In genomic region chr4:72160102-72160511, GRCm38 (mm10) we compare ENCODE assay signal across 13 mouse cellular contexts. TPM values are rescaled to one million over a fixed set of nuclear protein-coding genes. Genes with fewer than 3 reads are reported as not detected.
DNase-seq lines count a peak whose midpoint lies in the region; ATAC-seq and TF ChIP-seq lines count a peak whose summit lies in the region.
"Had no signal": no experiment of that assay in that cellular context is flagged by ENCODE, and none has a peak within 500 bp of the region (broad histone marks: within the 10 kb centered on the region; RNA-seq: fewer than 3 reads in every experiment).

No protein-coding gene starts in this region.

- H3K4me2 ChIP-seq in embryonic facial prominence, embryonic 12.5 days (replicated peaks): no peak overlapping the region
- H3K4me2 ChIP-seq in hindbrain, postnatal 0 days (ENCODE audit: low read depth, low read length): no peak overlapping the region
- H3K4me2 ChIP-seq in intestine, embryonic 16.5 days (ENCODE audit: low read depth, low read length): no peak overlapping the region
- H3K4me2 ChIP-seq: heart, embryonic 15.5 days had no signal

- TF ChIP-seq CTCF in hindbrain, postnatal 0 days (IDR thresholded peaks at IDR 0.05; ENCODE audit: low read depth): no peak

- H3K9ac ChIP-seq in embryonic facial prominence, embryonic 12.5 days: no peak overlapping the region
- no peak overlapping the region for H3K9ac ChIP-seq in hindbrain, postnatal 0 days (replicated peaks; ENCODE audit: low read length)
- H3K9ac ChIP-seq in intestine, embryonic 16.5 days (ENCODE audit: low read depth, low read length): no peak overlapping the region
- H3K9ac ChIP-seq: heart, embryonic 15.5 days had no signal

- H3K36me3 ChIP-seq in embryonic facial prominence, embryonic 12.5 days: peaks cover 18% of the 10 kb centered on the region
- H3K36me3 ChIP-seq in hindbrain, postnatal 0 days (ENCODE audit: insufficient read depth, low read length): 0 out of 2 replicates have a peak, but pooled peaks cover 4% of the 10 kb centered on the region
- H3K36me3 ChIP-seq in intestine, embryonic 16.5 days (ENCODE audit: control insufficient read depth, insufficient read depth, low read length): no peaks in the 10 kb centered on the region; the same call in 1 of the 2 replicates
- H3K36me3 ChIP-seq: heart, embryonic 15.5 days had no signal

- 46% methylated on average over 14 of the region's 14 CpGs for WGBS in embryonic facial prominence, embryonic 12.5 days
- 29% methylated on average over 14 of the region's 14 CpGs for WGBS in hindbrain, postnatal 0 days
- 68% methylated on average over 14 of the region's 14 CpGs for WGBS in intestine, embryonic 16.5 days

- H3K4me1 ChIP-seq in embryonic facial prominence, embryonic 12.5 days: no peaks in the 10 kb centered on the region
- no peaks in the 10 kb centered on the region for H3K4me1 ChIP-seq in hindbrain, postnatal 0 days (ENCODE audit: insufficient read depth, low read length)
- H3K4me1 ChIP-seq in intestine, embryonic 16.5 days (ENCODE audit: control insufficient read depth, insufficient read depth, low read length): no peaks in the 10 kb centered on the region
- H3K4me1 ChIP-seq: heart, embryonic 15.5 days had no signal

- DNase-seq in cerebellum, postnatal 4 days (ENCODE audit: low spot score in 2 of 2): peak; percentile 37 to 69
- no peak for DNase-seq in cerebellum, adult 11 months
- peak; percentile 77 for DNase-seq in hindbrain, postnatal 0 days (ENCODE audit: low spot score)
- peak; percentile 38 for DNase-seq in neural tube, embryonic 10.5 days (ENCODE audit: extremely low spot score, low spot score)
- DNase-seq in spleen, postnatal 10 days (ENCODE audit: low spot score in 2 of 2): no peak
- DNase-seq in spleen, adult 18-20 months: no peak
- DNase-seq: B cell, adult 2 months; layer of hippocampus, postnatal 36 days; lung, adult 18-20 months had no signal

- no peaks in the 10 kb centered on the region for H3K27me3 ChIP-seq in embryonic facial prominence, embryonic 12.5 days
- H3K27me3 ChIP-seq in hindbrain, postnatal 0 days (ENCODE audit: insufficient read depth, low read length): no peaks in the 10 kb centered on the region
- no peaks in the 10 kb centered on the region for H3K27me3 ChIP-seq in intestine, embryonic 16.5 days (replicated peaks; ENCODE audit: control insufficient read depth, insufficient read depth, low read length)

- no peak overlapping the region for H3K27ac ChIP-seq in embryonic facial prominence, embryonic 12.5 days
- H3K27ac ChIP-seq in hindbrain, postnatal 0 days: no peak overlapping the region
- H3K27ac ChIP-seq in intestine, embryonic 16.5 days (ENCODE audit: low read length): no peak overlapping the region
- H3K27ac ChIP-seq: heart, embryonic 15.5 days had no signal

- ATAC-seq in embryonic facial prominence, embryonic 12.5 days (ENCODE audit: insufficient number of reproducible peaks, insufficient read depth, low FRiP score, low TSS enrichment): peak; percentile 80
- ATAC-seq in hindbrain, postnatal 0 days: peak; percentile 92
- ATAC-seq in intestine, embryonic 16.5 days: no peak

- no peaks in the 10 kb centered on the region for H3K9me3 ChIP-seq in embryonic facial prominence, embryonic 12.5 days
- H3K9me3 ChIP-seq in hindbrain, postnatal 0 days (ENCODE audit: low read length): no peaks in the 10 kb centered on the region
- no peaks in the 10 kb centered on the region for H3K9me3 ChIP-seq in intestine, embryonic 16.5 days (ENCODE audit: control insufficient read depth, low read length)
- H3K9me3 ChIP-seq: heart, embryonic 15.5 days had no signal

- no peak overlapping the region for H3K4me3 ChIP-seq in embryonic facial prominence, embryonic 12.5 days
- H3K4me3 ChIP-seq in hindbrain, postnatal 0 days (ENCODE audit: low read length): no peak overlapping the region
- H3K4me3 ChIP-seq in intestine, embryonic 16.5 days (ENCODE audit: low read length): no peak overlapping the region
- H3K4me3 ChIP-seq: erythroblast, embryonic 14.5 days; heart, embryonic 15.5 days had no signal

RNA-seq across cellular contexts. Expression of gene Tle1, which starts 40.6 kb away (rescaled TPM):
- polyA plus RNA-seq in embryonic facial prominence, embryonic 12.5 days (2016; fragmentation: Nextera tagmentation; extraction: Ambion mirVana): 57.5 and 58.1 TPM in 2 replicates
- total RNA-seq in hindbrain, postnatal 0 days (2014; rRNA removed): 95.0 and 96.2 TPM in 2 replicates
- 23.8 and 24.4 TPM in 2 replicates for polyA plus RNA-seq in hindbrain, postnatal 0 days (2015; fragmentation: Nextera tagmentation; extraction: Ambion mirVana)
- 12.5 and 14.0 TPM in 2 replicates for polyA plus RNA-seq in intestine, embryonic 16.5 days (2015; fragmentation: Nextera tagmentation; extraction: Ambion mirVana)

Comparison
In these comparisons a context has a peak if more than half of its experiments do, and no peak if none do; other contexts are left out.
1. DNase-seq: peak in cerebellum, postnatal 4 days (2 of 2), hindbrain, postnatal 0 days (single experiment) and neural tube, embryonic 10.5 days (single experiment); none in cerebellum, adult 11 months (single experiment), spleen, postnatal 10 days (0 of 2) and spleen, adult 18-20 months (0 of 2).